Mouse (Mus musculus) stomach, postnatal 0 days (tissue): ENCODE measurements at regions not wholly inside any gene's neighbourhood (a gene's known extent, or its start where the extent isn't known, plus 50 kb on each side); places are given as distances from the start of the nearest gene placed in this dataset.

ENCODE experiments used
- CTCF ChIP-seq: IDR thresholded peaks from 2 replicates; pipeline ENCODE4 v1.5.1; 2016; ENCODE audit warnings: antibody characterized with exemption, low read depth, mild to moderate bottlenecking, moderate library complexity
- EP300 ChIP-seq: optimal IDR thresholded peaks from 2 replicates; pipeline ENCODE3; 2016; ENCODE audit warnings: antibody characterized with exemption

DNA sequence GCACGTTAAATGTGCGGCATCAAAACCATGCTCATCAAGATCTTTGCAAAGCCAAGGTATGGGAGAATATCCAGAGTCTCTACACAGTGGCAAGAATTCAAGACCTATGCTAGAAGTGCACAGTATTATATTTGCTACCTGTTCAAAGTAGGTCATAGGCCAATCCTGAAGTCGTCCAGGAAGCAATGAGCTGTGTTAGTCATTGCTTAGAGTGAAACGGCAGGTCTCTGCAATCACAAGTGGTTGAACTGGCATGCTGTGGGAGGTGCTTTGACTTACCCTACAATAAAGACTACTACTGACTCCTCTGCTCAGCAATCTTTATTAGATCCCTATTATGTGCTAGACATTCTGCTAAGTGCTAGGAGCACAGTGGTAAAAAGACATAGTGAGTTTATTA lies 80.8 kb downstream of the Areg start:
- no peak for TF ChIP-seq CTCF
- no peak for TF ChIP-seq EP300
